Mouse (Mus musculus) neural tube, embryonic 11.5 days (tissue): ENCODE measurements around the gene Zkscan7. TPM values are rescaled to one million over a fixed set of nuclear protein-coding genes. Genes with fewer than 3 reads are reported as not detected.

Experiments
- ATAC-seq: fragments of 200-750 bp; cut with Nextera tagmentation; 2 replicates; pipeline ENCODE4 v1.8.0; 2017; ENCODE audit warnings: moderate number of reproducible peaks, mild to moderate bottlenecking, moderate TSS enrichment, moderate library complexity; ENCODE audit not compliant: insufficient read depth, low FRiP score, low TSS enrichment
- DNase-seq: peaks from one replicate; pipeline ENCODE4 v3.0.0-alpha.2; 2015; ENCODE audit warnings: low spot score
- H3K27ac ChIP-seq: fragments of 300-500 bp; sonication (generic); 2 replicates; pipeline ENCODE4 v1.5.1; 2014; ENCODE audit warnings: low read depth, mild to moderate bottlenecking, low read length
- H3K27me3 ChIP-seq: fragments of 300-500 bp; sonication (generic); 2 replicates; pipeline ENCODE4 v1.6.1; 2014; ENCODE audit warnings: mild to moderate bottlenecking, low read length, mixed read lengths; ENCODE audit not compliant: control insufficient read depth, insufficient read depth
- H3K36me3 ChIP-seq: fragments of 300-500 bp; sonication (generic); 2 replicates; pipeline ENCODE4 v1.6.1; 2014; ENCODE audit warnings: mild to moderate bottlenecking, low read length, moderate library complexity, mixed read lengths; ENCODE audit not compliant: control insufficient read depth, insufficient read depth
- H3K4me1 ChIP-seq: fragments of 300-500 bp; sonication (generic); 2 replicates; pipeline ENCODE4 v1.6.1; 2014; ENCODE audit warnings: low read length, mixed read lengths; ENCODE audit not compliant: control insufficient read depth, insufficient read depth
- H3K4me2 ChIP-seq: fragments of 300-500 bp; sonication (generic); 2 replicates; pipeline ENCODE4 v1.6.1; 2014; ENCODE audit warnings: low read depth, mild to moderate bottlenecking, moderate library complexity
- H3K4me3 ChIP-seq: fragments of 300-500 bp; sonication (generic); 2 replicates; pipeline ENCODE4 v1.5.1; 2014; ENCODE audit warnings: low read depth, low read length
- H3K9ac ChIP-seq: fragments of 300-500 bp; sonication (generic); 2 replicates; pipeline ENCODE4 v1.6.1; 2014; ENCODE audit warnings: mild to moderate bottlenecking, low read length
- H3K9me3 ChIP-seq: fragments of 300-500 bp; sonication (generic); 2 replicates; pipeline ENCODE4 v1.6.1; 2016; ENCODE audit warnings: low read length; ENCODE audit not compliant: control insufficient read depth
- WGBS: fragments of 180-500 bp; shearing (Covaris S2); extraction: QIAGEN DNeasy Blood & Tissue Kit; methylation state at CpG from one replicate; pipeline ENCODE4 v1.1.7; 2014; 5-methylcytosine and 5-hydroxymethylcytosine counted together
- polyA plus RNA-seq: library from polyadenylated mRNA; unstranded; fragments of >200 nt; fragmentation: Nextera tagmentation; extraction: Ambion mirVana; gene quantifications from 2 replicates; pipeline ENCODE4 v1.2.1, GENCODE M21; 2014

The Zkscan7 gene
- polyA plus RNA-seq, 1 experiment from 2014 or later: 3.3 TPM

GRCm38 (mm10) chr9:122872595-122872994, 12.9 kb upstream of the Zkscan7 start:
- no peaks in the 10 kb centered on the region for H3K36me3 ChIP-seq
- ATAC-seq (no peak), DNase-seq (no peak)
- H3K9ac ChIP-seq: no peak overlapping the region
- H3K4me1 ChIP-seq: no peaks in the 10 kb centered on the region
- WGBS: 88% methylated on average over 4 of the region's 4 CpGs
- no peaks in the 10 kb centered on the region for H3K27me3 ChIP-seq
- H3K4me2 ChIP-seq: no peak overlapping the region
- no peaks in the 10 kb centered on the region for H3K9me3 ChIP-seq
- no peak overlapping the region for H3K4me3 ChIP-seq
- no peak overlapping the region for H3K27ac ChIP-seq

- no peak for DNase-seq
- Histone ChIP-seq H3K4me1 (no peaks in the 10 kb centered on the region), H3K4me2 (no peak overlapping the region), H3K9ac (no peak overlapping the region), H3K4me3 (no peak overlapping the region), H3K9me3 (no peaks in the 10 kb centered on the region), H3K36me3 (no peaks in the 10 kb centered on the region), H3K27me3 (no peaks in the 10 kb centered on the region), H3K27ac (no peak overlapping the region)
- WGBS: 69% methylated on average over 1 of the region's 1 CpGs
- no peak for ATAC-seq
Measured at GRCm38 (mm10) chr9:122874653-122875052, 10.8 kb upstream of the Zkscan7 start.

GRCm38 (mm10) chr9:122875145-122875544, 10.3 kb upstream of the Zkscan7 start:
- no peak overlapping the region for H3K4me2 ChIP-seq
- no peak overlapping the region for H3K27ac ChIP-seq
- no peaks in the 10 kb centered on the region for H3K9me3 ChIP-seq
- 93% methylated on average over 2 of the region's 2 CpGs for WGBS
- ATAC-seq (no peak), DNase-seq (no peak)
- H3K9ac ChIP-seq: no peak overlapping the region
- H3K36me3 ChIP-seq: no peaks in the 10 kb centered on the region
- H3K4me3 ChIP-seq: no peak overlapping the region
- no peaks in the 10 kb centered on the region for H3K27me3 ChIP-seq
- H3K4me1 ChIP-seq: no peaks in the 10 kb centered on the region

- DNase-seq (peak; percentile 71), ATAC-seq (peak; percentile 83)
- peaks cover 3% of the 10 kb centered on the region; the same call in 1 of the 2 replicates for H3K4me1 ChIP-seq
- no peaks in the 10 kb centered on the region for H3K9me3 ChIP-seq
- H3K36me3 ChIP-seq: no peaks in the 10 kb centered on the region
- WGBS: 6% methylated on average over 54 of the region's 54 CpGs
- H3K4me3 ChIP-seq: peak overlapping the region; percentile 77
- H3K9ac ChIP-seq: peak overlapping the region; percentile 64
- no peaks in the 10 kb centered on the region for H3K27me3 ChIP-seq
- H3K27ac ChIP-seq: no peak overlapping the region
- peak overlapping the region; percentile 54 for H3K4me2 ChIP-seq
Measured at GRCm38 (mm10) chr9:122886372-122887179, 1.1 kb downstream of the Zkscan7 start.

- H3K9ac ChIP-seq: no peak overlapping the region
- no peaks in the 10 kb centered on the region for H3K4me1 ChIP-seq
- no peaks in the 10 kb centered on the region for H3K27me3 ChIP-seq
- H3K27ac ChIP-seq: no peak overlapping the region
- no peak overlapping the region for H3K4me2 ChIP-seq
- H3K9me3 ChIP-seq: no peaks in the 10 kb centered on the region
- no peak overlapping the region for H3K4me3 ChIP-seq
- 85% methylated on average over 2 of the region's 2 CpGs for WGBS
- ATAC-seq: no peak
- H3K36me3 ChIP-seq: no peaks in the 10 kb centered on the region
- no peak for DNase-seq
Measured at GRCm38 (mm10) chr9:122901047-122901446, 15.6 kb downstream of the Zkscan7 start.

- Histone ChIP-seq H3K9ac (peak overlapping the region; percentile 93), H3K4me2 (peak overlapping the region; percentile 84), H3K27me3 (no peaks in the 10 kb centered on the region), H3K4me3 (peak overlapping the region; percentile 61), H3K27ac (no peak overlapping the region), H3K4me1 (no peaks in the 10 kb centered on the region), H3K36me3 (peaks cover 5% of the 10 kb centered on the region), H3K9me3 (no peaks in the 10 kb centered on the region)
- WGBS: 13% methylated on average over 32 of the region's 32 CpGs
- DNase-seq: peak; percentile 87
- ATAC-seq: peak; percentile 98
Measured at GRCm38 (mm10) chr9:122902717-122903535, 17.4 kb downstream of the Zkscan7 start.

- Histone ChIP-seq H3K4me2 (peak overlapping the region; percentile 60; the same call in 1 of the 2 replicates), H3K36me3 (peaks cover 21% of the 10 kb centered on the region), H3K27ac (no peak overlapping the region), H3K9ac (no peak overlapping the region), H3K4me3 (peak overlapping the region; percentile 60), H3K9me3 (no peaks in the 10 kb centered on the region), H3K4me1 (peaks cover 4% of the 10 kb centered on the region; the same call in 1 of the 2 replicates), H3K27me3 (no peaks in the 10 kb centered on the region)
- 25% methylated on average over 3 of the region's 3 CpGs for WGBS
- DNase-seq (no peak), ATAC-seq (peak; percentile 53; the same call in 1 of the 2 replicates)
Measured at GRCm38 (mm10) chr9:122922436-122922835, 37.0 kb downstream of the Zkscan7 start.

GRCm38 (mm10) chr9:122922936-122923381, 37.5 kb downstream of the Zkscan7 start, which contains the start of gene Zfp105:
Gene Zfp105, plus strand, starts transcription at chr9:122923072.
- peaks cover 23% of the 10 kb centered on the region for H3K36me3 ChIP-seq
- ATAC-seq (peak; percentile 99), DNase-seq (peak; percentile 91)
- WGBS: under 1% methylated on average over 42 of the region's 43 CpGs
- no peaks in the 10 kb centered on the region for H3K27me3 ChIP-seq
- peak within 1 kb of the TSS; percentile 60 for H3K4me2 ChIP-seq
- H3K9me3 ChIP-seq: no peaks in the 10 kb centered on the region
- H3K4me1 ChIP-seq: peaks cover 4% of the 10 kb centered on the region; the same call in 1 of the 2 replicates
- H3K27ac ChIP-seq: peak within 1 kb of the TSS; percentile 65; the same call in 1 of the 2 replicates
- peak within 1 kb of the TSS; percentile 94 for H3K9ac ChIP-seq
- peak within 1 kb of the TSS; percentile 60 for H3K4me3 ChIP-seq
